Mouse (Mus musculus) regulatory T cell (primary cell): ENCODE measurements around the gene Tmem88.

ENCODE experiments used
- in situ Hi-C: fragments of 300-600 bp; cut with MboI, MseI; formaldehyde crosslinking; loops from one replicate; pipeline ENCODE4 v1.15.1; 2025; ENCODE audit warnings: high pct_unique_total_duplicates

Gene Tmem88

GRCm38 (mm10) chr11:69398059-69398458 is at the start of gene Tmem88:
Tmem88 (minus strand) TSS chr11:69398234.
- in situ Hi-C loops, result no loop called here

DNA sequence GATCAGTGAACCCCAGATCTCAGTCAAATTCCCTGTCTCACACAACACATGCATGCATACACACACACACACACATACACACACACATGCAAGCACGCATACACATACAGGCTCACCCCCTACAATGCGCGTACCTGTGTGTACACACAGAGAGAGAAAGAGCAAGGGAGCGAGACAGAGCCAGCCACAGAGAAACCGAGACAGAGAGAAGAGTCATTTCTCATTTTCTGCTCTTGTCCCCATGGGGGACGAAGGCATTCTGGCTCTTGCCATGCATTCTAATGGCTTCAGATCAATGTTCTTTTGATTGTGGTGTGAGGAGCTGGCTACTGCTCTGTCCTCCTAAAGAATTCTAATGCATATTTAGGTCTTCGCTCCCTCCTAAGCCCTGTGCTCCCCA is 49.3 kb upstream of the Tmem88 start:
- in situ Hi-C loops, result no loop called here

GRCm38 (mm10) chr11:69443328-69443727 is 45.3 kb upstream of the Tmem88 start:
- in situ Hi-C loops, result no loop called here

DNA sequence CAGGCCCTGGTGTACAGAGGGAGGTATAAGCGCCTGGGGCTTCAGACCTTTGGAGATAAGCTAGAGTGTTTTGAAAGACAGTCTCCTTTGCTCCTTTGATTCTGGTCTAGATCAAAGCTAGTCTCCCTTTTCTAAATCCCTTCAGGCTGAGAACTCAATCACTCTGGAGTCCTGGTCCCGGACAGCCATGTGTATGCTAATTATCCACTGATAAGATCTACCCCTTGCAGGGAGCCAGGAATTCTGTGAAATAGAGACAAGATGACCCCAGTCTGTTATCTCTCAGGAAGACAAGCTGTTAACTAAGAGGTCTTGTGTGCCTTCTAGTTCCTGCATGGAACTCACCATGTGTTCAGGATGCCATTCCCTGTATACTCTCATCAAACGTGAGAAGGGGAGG is 39.3 kb upstream of the Tmem88 start:
- in situ Hi-C loops, result no loop called here

GRCm38 (mm10) chr11:69433189-69433588 is 35.2 kb upstream of the Tmem88 start:
- in situ Hi-C loops, result no loop called here

GRCm38 (mm10) chr11:69432640-69432982 is 34.6 kb upstream of the Tmem88 start:
- in situ Hi-C loops, result no loop called here

DNA sequence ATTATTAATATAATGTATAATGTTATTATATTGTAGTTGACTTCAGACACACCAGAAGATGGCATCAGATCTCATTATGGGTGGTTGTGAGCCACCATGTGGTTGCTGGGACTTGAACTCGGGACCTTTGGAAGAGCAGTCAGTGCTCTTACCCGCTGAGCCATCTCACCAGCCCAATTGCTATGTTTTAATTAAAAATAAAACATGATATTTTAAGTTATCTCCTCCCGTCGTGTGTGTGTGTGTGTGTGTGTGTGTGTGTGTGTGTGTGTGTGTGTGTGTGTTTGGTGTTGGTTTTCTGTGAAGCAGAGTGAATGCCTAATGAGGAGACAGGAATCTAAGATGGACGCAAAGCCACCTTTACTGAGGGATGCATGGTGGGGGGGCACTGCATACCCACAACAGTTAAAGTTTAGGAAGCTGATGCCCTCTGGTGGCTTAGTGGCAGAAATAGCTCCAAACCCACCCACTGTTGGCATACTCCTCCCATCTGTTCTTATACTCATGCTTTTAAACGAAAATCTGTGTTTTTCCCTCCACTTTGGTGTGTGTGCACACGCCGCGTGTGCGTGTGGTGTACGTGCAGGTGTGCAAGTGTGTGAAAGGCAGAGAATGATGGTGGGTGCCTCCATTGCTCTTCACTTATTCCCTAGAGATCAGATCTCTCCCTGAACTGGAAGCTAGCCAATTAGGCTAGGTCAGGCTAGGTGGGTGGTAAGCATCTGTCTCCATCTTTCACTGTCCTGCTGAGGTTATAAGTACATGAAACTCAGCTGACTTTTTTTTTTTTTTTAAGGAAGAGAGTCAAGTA is 34.0 kb upstream of the Tmem88 start:
- in situ Hi-C loops, result no loop called here

GRCm38 (mm10) chr11:69430631-69431030 is 32.6 kb upstream of the Tmem88 start:
- in situ Hi-C loops, result no loop called here

DNA sequence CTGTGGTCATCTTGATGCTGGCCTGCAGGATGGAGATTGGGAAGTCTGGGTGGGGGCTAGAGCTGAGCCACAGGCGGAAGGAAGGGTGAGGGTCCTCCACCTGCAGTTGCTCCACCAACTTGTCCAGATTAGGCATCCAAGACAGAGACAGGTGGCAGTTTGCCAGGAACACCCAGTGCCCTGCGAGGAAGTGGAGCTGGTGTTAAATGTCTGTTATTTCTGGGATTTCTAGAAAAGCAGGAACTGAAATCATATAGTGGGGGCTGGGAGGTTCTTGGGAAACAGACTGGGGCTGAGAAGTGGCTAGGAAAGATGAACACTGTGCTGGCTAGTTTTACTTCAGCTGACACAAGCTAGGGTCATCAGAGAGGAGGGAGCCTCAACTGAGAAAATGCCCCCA is 31.3 kb upstream of the Tmem88 start:
- in situ Hi-C loops, result no loop called here

GRCm38 (mm10) chr11:69428751-69429150 is 30.7 kb upstream of the Tmem88 start:
- in situ Hi-C loops, result no loop called here

DNA sequence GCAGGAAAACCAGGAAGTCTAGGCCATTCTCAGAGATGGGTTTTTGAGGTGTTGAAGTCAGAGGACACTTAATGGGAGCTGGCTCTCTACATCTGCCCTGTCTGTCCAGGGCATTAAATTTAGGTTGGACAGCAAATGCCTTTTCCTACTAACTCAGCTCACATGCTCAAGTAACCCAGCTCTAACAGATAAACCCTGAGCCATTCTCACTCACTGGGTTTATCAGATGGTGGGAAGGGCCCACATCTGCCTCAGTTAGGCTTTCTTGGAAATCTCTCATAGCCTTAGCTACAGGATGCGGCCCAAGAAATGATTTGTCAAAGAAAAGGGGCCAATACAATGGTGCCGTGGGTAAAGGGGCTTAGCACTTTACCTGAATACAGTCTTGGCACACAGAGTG is 28.2 kb upstream of the Tmem88 start:
- in situ Hi-C loops, result no loop called here

- in situ Hi-C loops, result loop anchor here (25.0 kb wide), 2 partner anchors 962 to 1238 kb away; partner anchors contain the start of genes Eno3, Pfn1 and Spag7
Measured at GRCm38 (mm10) chr11:69423885-69424284, 25.9 kb upstream of the Tmem88 start.

DNA sequence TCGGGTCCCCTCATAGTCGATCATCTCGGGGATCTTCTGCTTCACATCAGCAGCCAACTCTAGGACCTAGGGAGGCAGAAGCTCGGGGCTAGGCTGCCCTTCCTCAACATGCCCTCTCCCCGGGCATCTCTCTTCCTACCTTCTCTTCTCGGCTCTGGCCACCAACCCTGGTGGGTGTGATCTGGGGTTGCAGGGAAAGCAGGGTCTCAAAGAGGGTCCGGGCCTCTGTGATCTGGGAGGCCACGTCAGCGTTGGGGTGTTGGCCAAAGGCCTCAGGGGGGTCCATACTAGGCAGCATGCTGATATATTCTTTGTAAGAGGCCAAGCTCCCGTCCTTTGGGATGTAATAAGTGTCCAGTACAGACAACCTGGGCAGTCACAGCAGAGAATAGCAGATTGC is 24.8 kb upstream of the Tmem88 start:
- in situ Hi-C loops, result loop anchor here (25.0 kb wide), 2 partner anchors 961 to 1239 kb away; partner anchors contain the start of genes Eno3, Pfn1 and Spag7

DNA sequence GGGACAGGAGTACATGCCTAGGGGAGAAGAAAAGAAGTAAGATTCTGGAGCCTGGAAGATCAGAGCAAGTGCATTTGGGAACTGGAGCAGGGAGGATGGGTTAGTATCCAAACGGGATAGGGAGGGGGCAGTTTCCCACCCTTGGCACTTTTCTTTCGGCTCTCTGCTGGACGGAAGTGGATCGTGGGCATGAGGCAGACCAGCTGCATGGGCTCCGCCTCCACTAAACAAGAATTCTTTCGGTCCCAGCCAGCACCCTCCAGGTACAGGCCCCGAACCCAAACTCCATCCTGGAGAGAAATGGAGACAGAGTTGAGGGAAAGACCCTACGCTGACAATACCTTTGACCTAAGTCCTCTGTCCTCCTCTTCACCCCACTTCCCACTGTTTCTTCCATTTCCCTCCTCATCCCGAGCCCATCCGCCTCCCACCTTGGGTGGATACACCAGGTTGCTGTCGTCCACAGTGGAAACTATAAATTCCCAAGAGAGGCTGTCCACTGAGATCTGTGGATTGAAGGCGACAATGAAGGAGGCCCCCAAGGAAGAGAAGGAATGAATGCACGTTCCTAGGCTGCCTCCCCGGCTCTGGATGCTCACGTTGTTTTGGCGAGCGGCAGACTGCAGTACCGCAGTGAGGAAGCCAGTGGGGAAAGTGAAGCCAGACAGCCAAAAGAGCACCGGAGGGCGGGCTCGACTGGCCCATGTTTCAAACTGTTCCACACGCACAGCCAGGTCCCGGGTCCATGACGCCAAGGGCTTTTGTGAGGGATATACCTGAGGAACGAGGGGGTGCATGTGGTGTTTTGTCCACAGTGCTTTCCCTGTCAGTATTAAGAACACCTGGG is 23.3 kb upstream of the Tmem88 start:
- in situ Hi-C loops, result loop anchor here (25.0 kb wide), 2 partner anchors 959 to 1241 kb away; partner anchors contain the start of genes Eno3, Pfn1 and Spag7

GRCm38 (mm10) chr11:69420554-69421000 is 22.5 kb upstream of the Tmem88 start:
- in situ Hi-C loops, result loop anchor here (25.0 kb wide), 2 partner anchors 958 to 1242 kb away; partner anchors contain the start of genes Eno3, Pfn1 and Spag7

DNA sequence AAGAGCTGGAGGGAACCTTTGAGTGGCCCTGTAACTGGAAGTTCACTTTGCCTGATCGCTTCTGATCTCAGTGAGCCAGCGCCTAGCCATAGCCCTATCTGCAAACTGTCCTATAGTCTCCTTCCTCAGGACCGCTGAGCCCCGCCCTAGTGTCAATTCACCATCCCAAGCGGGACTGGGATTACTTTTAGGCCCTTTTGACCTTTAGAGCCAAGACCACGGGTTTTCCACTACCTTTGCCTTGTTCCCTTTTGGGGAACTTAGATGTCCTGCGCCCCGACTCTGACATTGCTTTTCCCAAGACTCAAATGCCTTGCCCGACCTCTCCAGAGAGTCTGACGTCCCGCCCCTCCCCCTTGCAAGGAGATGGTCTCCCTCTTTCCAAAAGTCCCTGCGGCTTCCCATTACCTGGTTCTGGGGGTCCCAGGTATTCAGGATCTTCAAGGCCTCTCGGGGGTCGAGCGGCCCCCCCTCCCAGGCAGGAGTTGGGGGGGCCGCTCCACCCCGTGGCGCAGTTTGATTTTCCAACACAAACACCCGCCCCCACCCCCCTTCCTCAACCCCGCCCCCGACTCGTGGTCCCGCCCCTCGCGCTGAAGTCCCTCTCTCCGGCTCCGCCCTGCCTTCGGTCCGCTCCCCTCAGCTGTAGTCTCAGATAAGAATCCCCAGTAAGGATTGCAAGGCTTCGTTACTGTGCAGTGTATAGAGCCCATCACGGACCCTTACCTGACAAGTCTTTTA is 21.9 kb upstream of the Tmem88 start:
- in situ Hi-C loops, result loop anchor here (25.0 kb wide), 2 partner anchors 958 to 1242 kb away; partner anchors contain the start of genes Eno3, Pfn1 and Spag7

DNA sequence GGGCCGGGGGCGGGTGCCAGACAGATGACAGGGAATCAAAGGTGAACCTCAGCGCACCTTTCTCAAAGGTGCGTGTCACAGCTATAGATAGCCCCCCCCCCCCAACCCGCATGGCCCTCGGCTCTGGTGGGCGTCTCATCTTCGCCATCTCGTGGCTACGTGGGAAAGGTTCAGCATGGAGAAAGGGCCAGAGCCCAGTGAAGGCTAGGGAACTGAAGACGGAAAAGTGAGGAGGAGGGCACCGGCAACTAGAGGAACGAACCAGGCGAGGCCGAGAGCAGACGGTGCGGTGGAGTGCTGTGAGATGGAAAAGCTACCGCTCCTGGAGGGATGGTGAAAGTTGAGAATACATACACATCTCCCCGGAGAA is 21.4 kb upstream of the Tmem88 start:
- in situ Hi-C loops, result loop anchor here (25.0 kb wide), 2 partner anchors 957 to 1243 kb away; partner anchors contain the start of genes Eno3, Pfn1 and Spag7

GRCm38 (mm10) chr11:69418481-69419442 is 20.7 kb upstream of the Tmem88 start:
- in situ Hi-C loops, result loop anchor here (25.0 kb wide), 2 partner anchors 956 to 1244 kb away; partner anchors contain the start of genes Eno3, Pfn1 and Spag7

- in situ Hi-C loops, result loop anchor here (25.0 kb wide), 2 partner anchors 955 to 1245 kb away; partner anchors contain the start of genes Eno3, Pfn1 and Spag7
Measured at GRCm38 (mm10) chr11:69417449-69418384, 19.7 kb upstream of the Tmem88 start.
